Mouse (Mus musculus) hindbrain, embryonic 13.5 days (tissue): ENCODE measurements around the gene Ccdc73. TPM values are rescaled to one million over a fixed set of nuclear protein-coding genes. Genes with fewer than 3 reads are reported as not detected.
"Not testable (repeated sequence)": the region's sequence is repeated elsewhere in the genome, so short reads cannot be mapped to it uniquely, and the experiment has no call there.

Experiments
- ATAC-seq: fragments of 200-750 bp; cut with Nextera tagmentation; 2 replicates; pipeline ENCODE4 v1.8.0; 2017; ENCODE audit warnings: moderate TSS enrichment; ENCODE audit not compliant: low FRiP score
- H3K27ac ChIP-seq: fragments of 300-500 bp; sonication (generic); 2 replicates; pipeline ENCODE4 v1.5.1; 2015; ENCODE audit warnings: inconsistent platforms, mild to moderate bottlenecking, moderate library complexity
- H3K27me3 ChIP-seq: fragments of 300-500 bp; sonication (generic); 2 replicates; pipeline ENCODE4 v1.6.1; 2015; ENCODE audit warnings: mild to moderate bottlenecking, inconsistent platforms
- H3K36me3 ChIP-seq: fragments of 300-500 bp; sonication (generic); 2 replicates; pipeline ENCODE4 v1.6.1; 2015; ENCODE audit warnings: mild to moderate bottlenecking, inconsistent platforms
- H3K4me1 ChIP-seq: fragments of 300-500 bp; sonication (generic); replicated peaks from 2 replicates; pipeline ENCODE4 v1.6.1; 2015; ENCODE audit warnings: inconsistent platforms
- H3K4me2 ChIP-seq: fragments of 300-500 bp; sonication (generic); 2 replicates; pipeline ENCODE4 v1.6.1; 2015; ENCODE audit warnings: inconsistent platforms, mild to moderate bottlenecking, moderate library complexity
- H3K4me3 ChIP-seq: fragments of 300-500 bp; sonication (generic); 2 replicates; pipeline ENCODE4 v1.5.1; 2015; ENCODE audit warnings: mild to moderate bottlenecking, inconsistent platforms
- H3K9ac ChIP-seq: fragments of 300-500 bp; sonication (generic); 2 replicates; pipeline ENCODE4 v1.6.1; 2015; ENCODE audit warnings: mild to moderate bottlenecking, inconsistent platforms
- H3K9me3 ChIP-seq: fragments of 300-500 bp; sonication (generic); 2 replicates; pipeline ENCODE4 v1.6.1; 2016; ENCODE audit warnings: inconsistent platforms
- WGBS: fragments of 180-500 bp; shearing (Covaris S2); methylation state at CpG from one replicate; pipeline ENCODE4 v1.1.7; 2015; 5-methylcytosine and 5-hydroxymethylcytosine counted together
- polyA plus RNA-seq: library from polyadenylated mRNA; unstranded; fragments of >200 nt; fragmentation: Nextera tagmentation; extraction: Ambion mirVana; gene quantifications from 2 replicates; pipeline ENCODE4 v1.2.1, GENCODE M21; 2015

The Ccdc73 gene
- 7.1 and 7.7 TPM in 2 replicates for polyA plus RNA-seq

GRCm38 (mm10) chr2:104867282-104867855, at the start of gene Ccdc73:
TSS of gene Ccdc73 (plus strand) at chr2:104867805.
- no peak within 1 kb of the TSS for H3K27ac ChIP-seq
- H3K27me3 ChIP-seq, result no peaks in the 10 kb centered on the region
- no peaks in the 10 kb centered on the region for H3K9me3 ChIP-seq
- no peak within 1 kb of the TSS for H3K4me3 ChIP-seq
- no peaks in the 10 kb centered on the region for H3K36me3 ChIP-seq
- no peak within 1 kb of the TSS for H3K4me2 ChIP-seq
- H3K4me1 ChIP-seq, result no peaks in the 10 kb centered on the region
- 92% methylated on average over 13 of the region's 13 CpGs for WGBS
- H3K9ac ChIP-seq, result no peak within 1 kb of the TSS
- no peak for ATAC-seq

- not testable (repeated sequence) for H3K4me3 ChIP-seq, H3K27ac ChIP-seq, H3K4me2 ChIP-seq, H3K9ac ChIP-seq, ATAC-seq, H3K36me3 ChIP-seq, H3K27me3 ChIP-seq, H3K9me3 ChIP-seq
- 89% methylated on average over 3 of the region's 3 CpGs for WGBS
- H3K4me1 ChIP-seq, result peaks cover 23% of the 10 kb centered on the region
Measured at GRCm38 (mm10) chr2:104818763-104819162, 48.8 kb upstream of the Ccdc73 start.

DNA sequence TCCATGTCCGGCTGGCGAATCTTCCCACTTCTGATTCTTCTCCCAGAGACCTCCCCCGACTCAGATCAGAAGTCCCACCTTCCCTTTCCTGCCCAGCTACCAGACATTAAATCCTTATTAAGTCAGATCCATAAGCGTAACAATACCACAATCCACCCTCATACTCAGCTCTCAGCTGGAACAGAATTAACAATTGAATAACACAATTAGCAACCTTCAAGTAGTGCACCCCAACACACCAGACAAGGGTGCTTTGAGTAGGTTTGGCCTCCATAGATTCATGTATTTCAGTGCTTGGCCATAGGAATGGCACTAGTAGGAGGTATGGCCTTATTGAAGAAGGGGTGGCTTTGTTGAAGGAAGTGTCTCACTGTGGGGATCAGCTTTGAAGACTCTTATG, 41.4 kb upstream of the Ccdc73 start:
- H3K27me3 ChIP-seq, result no peaks in the 10 kb centered on the region
- no peak overlapping the region for H3K9ac ChIP-seq
- no peaks in the 10 kb centered on the region for H3K36me3 ChIP-seq
- H3K9me3 ChIP-seq, result no peaks in the 10 kb centered on the region
- no peak overlapping the region for H3K4me2 ChIP-seq
- ATAC-seq, result no peak
- 87% methylated on average over 4 of the region's 4 CpGs for WGBS
- no peak overlapping the region for H3K27ac ChIP-seq
- H3K4me1 ChIP-seq, result no peaks in the 10 kb centered on the region
- H3K4me3 ChIP-seq, result no peak overlapping the region

GRCm38 (mm10) chr2:104832486-104832885, 35.1 kb upstream of the Ccdc73 start:
- no peaks in the 10 kb centered on the region for H3K9me3 ChIP-seq
- no peak for ATAC-seq
- no peak overlapping the region for H3K9ac ChIP-seq
- H3K27ac ChIP-seq, result no peak overlapping the region
- no peak overlapping the region for H3K4me2 ChIP-seq
- no peaks in the 10 kb centered on the region for H3K36me3 ChIP-seq
- H3K4me1 ChIP-seq, result no peaks in the 10 kb centered on the region
- no peaks in the 10 kb centered on the region for H3K27me3 ChIP-seq
- WGBS, result 92% methylated on average over 2 of the region's 2 CpGs
- no peak overlapping the region for H3K4me3 ChIP-seq

DNA sequence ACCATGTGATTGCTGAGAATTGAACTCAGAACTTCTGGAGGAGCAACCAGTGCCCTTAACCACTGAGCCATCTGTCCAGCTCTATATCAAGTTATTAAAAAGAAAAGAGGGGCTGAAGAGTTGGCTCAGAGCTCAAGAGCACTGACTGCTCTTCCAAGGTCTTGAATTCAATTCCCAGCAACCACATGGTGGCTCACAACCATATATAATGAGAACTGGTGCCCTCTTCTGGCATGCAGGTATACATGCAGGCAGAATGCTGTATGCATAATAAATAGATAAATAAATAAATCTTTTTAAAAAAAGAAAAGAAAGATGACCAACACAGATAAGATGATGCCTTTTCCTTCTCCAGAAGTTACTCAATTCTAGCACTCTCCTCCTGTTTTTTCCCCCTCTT, 26.6 kb upstream of the Ccdc73 start:
- ATAC-seq, result no peak
- Histone ChIP-seq H3K4me2 (no peak overlapping the region), H3K9ac (no peak overlapping the region)

GRCm38 (mm10) chr2:104841736-104842135, 25.9 kb upstream of the Ccdc73 start:
- no peak for ATAC-seq

More for the DNA sequence above, 26.6 kb upstream of the Ccdc73 start:
- Histone ChIP-seq H3K36me3 (no peaks in the 10 kb centered on the region), H3K27ac (no peak overlapping the region), H3K4me1 (no peaks in the 10 kb centered on the region), H3K4me3 (no peak overlapping the region), H3K9me3 (no peaks in the 10 kb centered on the region), H3K27me3 (no peaks in the 10 kb centered on the region)

GRCm38 (mm10) chr2:104842559-104842958, 25.0 kb upstream of the Ccdc73 start:
- no peaks in the 10 kb centered on the region for H3K27me3 ChIP-seq
- no peak overlapping the region for H3K27ac ChIP-seq
- H3K4me3 ChIP-seq, result no peak overlapping the region
- H3K9me3 ChIP-seq, result no peaks in the 10 kb centered on the region
- no peak overlapping the region for H3K9ac ChIP-seq
- no peaks in the 10 kb centered on the region for H3K4me1 ChIP-seq
- H3K4me2 ChIP-seq, result no peak overlapping the region
- no peaks in the 10 kb centered on the region for H3K36me3 ChIP-seq
- no peak for ATAC-seq

More at GRCm38 (mm10) chr2:104841736-104842135, 25.9 kb upstream of the Ccdc73 start:
- no peaks in the 10 kb centered on the region for H3K9me3 ChIP-seq
- no peak overlapping the region for H3K4me2 ChIP-seq
- no peak overlapping the region for H3K27ac ChIP-seq
- H3K27me3 ChIP-seq, result no peaks in the 10 kb centered on the region
- H3K9ac ChIP-seq, result no peak overlapping the region
- WGBS, result 93% methylated on average over 7 of the region's 7 CpGs
- H3K4me3 ChIP-seq, result no peak overlapping the region
- H3K36me3 ChIP-seq, result no peaks in the 10 kb centered on the region
- no peaks in the 10 kb centered on the region for H3K4me1 ChIP-seq

- Histone ChIP-seq H3K9me3 (no peaks in the 10 kb centered on the region), H3K4me1 (peaks cover 11% of the 10 kb centered on the region), H3K27ac (no peak overlapping the region), H3K4me2 (no peak overlapping the region), H3K4me3 (no peak overlapping the region), H3K36me3 (no peaks in the 10 kb centered on the region), H3K27me3 (peaks cover 32% of the 10 kb centered on the region), H3K9ac (no peak overlapping the region)
- 28% methylated on average over 4 of the region's 4 CpGs for WGBS
- no peak for ATAC-seq
Measured at GRCm38 (mm10) chr2:104846638-104847414, 20.8 kb upstream of the Ccdc73 start.

DNA sequence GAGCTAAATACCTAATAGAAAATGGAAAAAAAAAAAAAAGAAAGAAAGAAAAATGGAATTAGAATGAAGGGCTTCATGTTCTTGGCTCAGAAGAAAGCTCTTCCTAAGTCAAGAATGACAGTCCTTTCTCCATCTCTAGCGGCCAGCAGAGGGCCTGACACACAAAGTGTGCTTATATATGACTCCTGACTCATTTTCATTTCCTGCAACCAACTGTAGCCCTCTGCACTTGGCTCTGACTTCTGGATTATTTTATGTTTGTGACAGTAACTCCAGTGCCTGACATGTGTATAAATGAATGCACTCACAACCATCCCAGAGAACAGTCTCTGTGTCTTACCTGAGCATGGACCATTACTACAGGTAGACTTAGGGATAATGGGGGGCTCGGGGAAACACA, 20.0 kb upstream of the Ccdc73 start:
- no peaks in the 10 kb centered on the region for H3K9me3 ChIP-seq
- ATAC-seq, result no peak
- no peak overlapping the region for H3K4me3 ChIP-seq
- H3K4me1 ChIP-seq, result peaks cover 11% of the 10 kb centered on the region
- no peak overlapping the region for H3K4me2 ChIP-seq
- H3K27ac ChIP-seq, result no peak overlapping the region
- H3K9ac ChIP-seq, result no peak overlapping the region
- 68% methylated on average over 2 of the region's 2 CpGs for WGBS
- no peaks in the 10 kb centered on the region for H3K36me3 ChIP-seq
- peaks cover 32% of the 10 kb centered on the region for H3K27me3 ChIP-seq

DNA sequence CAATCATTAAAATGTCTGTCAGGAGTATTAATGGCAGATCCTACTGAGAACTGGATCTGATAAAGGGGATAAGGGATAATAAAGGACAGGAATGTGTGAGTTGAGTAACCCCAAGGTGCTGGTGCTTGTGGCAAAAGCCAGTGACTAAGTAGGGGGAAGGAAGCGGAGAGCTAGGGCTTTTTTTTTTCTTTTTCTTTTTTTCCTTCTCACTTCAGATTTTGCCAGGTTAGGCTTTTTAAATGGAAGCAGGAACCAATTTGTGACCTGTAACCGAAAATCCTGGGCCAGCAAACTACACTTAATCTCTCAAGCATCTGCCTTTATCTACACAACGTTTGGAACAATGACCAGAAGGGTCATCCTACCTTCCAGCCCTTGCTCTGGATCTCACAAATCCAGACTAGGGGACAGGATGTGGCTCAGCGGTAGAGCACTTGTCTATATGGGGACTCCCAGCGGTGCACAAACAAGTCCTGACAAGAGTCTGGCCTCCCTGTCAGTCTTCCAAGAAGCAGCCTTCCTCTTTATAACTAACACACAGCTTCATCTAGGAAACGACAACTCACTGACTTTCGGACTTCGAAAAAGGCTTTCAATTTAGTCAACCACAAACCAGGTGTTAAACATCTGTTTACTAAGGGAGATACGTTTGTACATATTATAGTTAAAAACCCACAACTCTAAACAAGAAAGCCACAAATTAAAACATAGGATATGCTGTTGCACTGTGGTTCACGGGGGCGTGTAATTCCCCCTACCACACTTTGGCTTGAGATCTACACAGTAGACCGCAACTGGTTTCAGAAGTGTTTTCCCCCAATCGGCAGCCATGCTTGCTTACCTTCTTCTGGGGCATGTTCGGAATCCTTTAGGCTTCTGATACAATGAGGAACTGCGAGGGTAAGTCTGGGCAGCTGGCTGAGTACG, 19.1 kb upstream of the Ccdc73 start:
- no peak for ATAC-seq

GRCm38 (mm10) chr2:104849276-104849990, 18.2 kb upstream of the Ccdc73 start, which contains the start of gene Prrg4:
TSS of gene Prrg4 (minus strand) at chr2:104849876.
- peak; percentile 77 for ATAC-seq
- WGBS, result under 1% methylated on average over 62 of the region's 62 CpGs
- Histone ChIP-seq H3K27ac (no peak within 1 kb of the TSS), H3K36me3 (no peaks in the 10 kb centered on the region), H3K9me3 (no peaks in the 10 kb centered on the region), H3K4me2 (peak within 1 kb of the TSS; percentile 97), H3K27me3 (peaks cover 32% of the 10 kb centered on the region), H3K4me1 (peaks cover 11% of the 10 kb centered on the region), H3K4me3 (peak within 1 kb of the TSS; percentile 55), H3K9ac (peak within 1 kb of the TSS; percentile 68)

More for the DNA sequence above, 19.1 kb upstream of the Ccdc73 start:
- H3K9me3 ChIP-seq, result no peaks in the 10 kb centered on the region
- peak overlapping the region; percentile 55 for H3K4me3 ChIP-seq
- H3K36me3 ChIP-seq, result no peaks in the 10 kb centered on the region
- peak overlapping the region; percentile 97 for H3K4me2 ChIP-seq
- peaks cover 32% of the 10 kb centered on the region for H3K27me3 ChIP-seq
- H3K9ac ChIP-seq, result no peak overlapping the region
- no peak overlapping the region for H3K27ac ChIP-seq
- WGBS, result 30% methylated on average over 16 of the region's 16 CpGs
- peaks cover 11% of the 10 kb centered on the region for H3K4me1 ChIP-seq

GRCm38 (mm10) chr2:104849991-104850359, 17.6 kb upstream of the Ccdc73 start:
- no peak for ATAC-seq
- Histone ChIP-seq H3K4me1 (peaks cover 11% of the 10 kb centered on the region), H3K9ac (0 out of 2 replicates have a peak overlapping the region, but pooled peaks have one; percentile 68), H3K4me3 (peak overlapping the region; percentile 55), H3K36me3 (no peaks in the 10 kb centered on the region), H3K4me2 (peak overlapping the region; percentile 97), H3K27ac (no peak overlapping the region), H3K27me3 (peaks cover 32% of the 10 kb centered on the region), H3K9me3 (no peaks in the 10 kb centered on the region)
- 68% methylated on average over 3 of the region's 3 CpGs for WGBS
